Mouse (Mus musculus): Measurements from ENCODE around the gene Art3.

The Art3 gene

GRCm38 (mm10) chr5:92331635-92332338, at the start of gene Art3:
TSS of gene Art3 (plus strand) at chr5:92331827.
- no peak for DNase-seq (ENCODE audit: low spot score in 2 of 2)

DNA sequence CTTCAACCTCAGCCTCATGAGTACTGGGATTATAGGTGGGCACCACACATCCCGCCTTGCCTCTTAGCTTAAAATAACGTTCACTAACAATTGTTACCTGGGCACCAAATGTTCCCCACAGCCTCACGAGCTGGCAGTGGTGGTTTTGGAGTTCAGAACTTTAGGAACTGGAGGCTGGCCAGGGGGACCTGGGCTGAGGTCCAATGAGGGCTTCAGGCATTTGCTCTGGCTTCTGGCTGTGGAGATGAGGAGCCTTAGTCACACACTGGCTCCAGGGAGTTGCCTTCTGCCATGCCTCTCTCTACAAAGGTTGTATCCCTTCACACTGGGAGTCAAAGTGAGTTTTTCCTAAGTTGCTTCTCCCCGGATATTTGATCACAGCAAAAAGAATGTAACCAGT, 49.1 kb upstream of the Art3 start:
- DNase-seq (ENCODE audit: low spot score in 2 of 2) = no peak

DNA sequence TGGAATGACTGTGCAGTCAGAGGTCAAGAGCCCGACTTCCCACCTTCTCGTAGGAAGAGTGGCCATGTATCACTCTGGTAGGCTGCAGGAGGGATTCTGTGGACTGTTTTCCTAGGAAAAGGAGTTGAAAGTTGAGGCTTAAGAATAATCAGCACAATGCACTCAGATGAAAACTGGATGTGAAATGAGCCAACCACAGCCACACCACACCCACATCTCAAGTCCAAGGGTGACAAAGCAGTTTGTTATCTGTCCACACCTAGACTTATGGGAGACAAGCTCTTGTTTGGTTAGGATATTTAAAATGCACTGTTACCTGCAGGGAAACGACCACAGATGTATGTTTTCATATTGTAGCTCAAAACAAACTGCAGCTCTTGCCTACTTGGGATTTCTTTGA, 48.5 kb upstream of the Art3 start:
- DNase-seq (ENCODE audit: low spot score in 2 of 2) = no peak

DNA sequence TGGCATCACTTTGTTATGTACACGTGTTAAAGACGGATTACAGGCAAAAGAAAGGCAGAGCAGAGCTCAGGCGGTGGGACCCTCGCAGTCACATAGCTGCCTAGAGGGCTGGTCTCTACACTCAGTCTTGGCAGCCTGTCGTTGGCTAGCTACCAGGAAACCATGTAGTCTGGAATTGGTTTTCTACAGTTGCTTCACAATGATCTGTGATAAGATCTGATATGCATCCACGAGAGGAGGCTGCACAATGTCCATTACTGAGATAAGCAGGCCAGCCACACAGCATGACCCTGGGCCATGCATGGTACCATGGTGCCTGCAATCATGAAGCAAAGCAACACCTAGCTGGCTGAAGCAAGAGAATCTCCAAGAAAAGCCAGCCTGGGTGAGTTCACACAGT, 43.8 kb upstream of the Art3 start:
- DNase-seq (ENCODE audit: low spot score in 2 of 2) = no peak

DNA sequence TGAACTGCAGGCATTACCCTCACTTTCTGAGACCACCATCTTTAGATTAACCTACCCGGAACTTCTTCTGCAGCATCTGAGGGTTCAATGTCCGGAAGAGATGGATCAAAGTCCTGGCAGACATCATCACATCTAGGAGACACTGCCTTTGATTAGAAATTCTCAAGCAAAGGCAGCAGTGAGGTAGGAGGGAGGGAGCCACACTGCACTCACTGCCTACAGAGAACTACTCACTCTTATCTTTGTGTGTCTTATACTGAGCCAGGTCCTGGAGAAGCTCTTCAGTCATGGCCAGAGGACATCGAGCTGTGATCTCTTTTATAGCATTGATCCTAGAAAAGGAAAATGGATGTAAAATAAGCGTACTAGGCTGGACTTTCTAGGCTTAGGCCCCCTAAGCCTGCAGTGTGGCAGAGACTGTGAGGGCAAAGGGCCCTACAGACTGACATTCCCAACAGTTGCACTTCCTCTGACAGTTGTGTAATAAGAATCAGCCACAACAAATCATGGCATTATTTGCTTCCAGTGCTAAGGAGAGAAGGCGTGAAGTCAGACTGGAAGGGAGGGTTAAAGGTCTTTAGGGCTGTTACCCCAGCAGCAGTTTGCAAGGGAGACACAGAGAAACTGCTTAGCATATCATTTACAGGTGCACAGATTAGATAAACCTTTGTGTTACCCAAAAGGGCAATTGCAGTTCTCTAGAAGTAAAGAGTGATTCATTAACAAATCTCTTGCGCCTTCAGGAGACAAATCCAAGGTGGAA, 39.8 kb upstream of the Art3 start:
- no peak for DNase-seq (ENCODE audit: low spot score in 2 of 2)

- no peak for DNase-seq (ENCODE audit: low spot score in 2 of 2)
Observed at GRCm38 (mm10) chr5:92294525-92294924, 37.1 kb upstream of the Art3 start.

DNA sequence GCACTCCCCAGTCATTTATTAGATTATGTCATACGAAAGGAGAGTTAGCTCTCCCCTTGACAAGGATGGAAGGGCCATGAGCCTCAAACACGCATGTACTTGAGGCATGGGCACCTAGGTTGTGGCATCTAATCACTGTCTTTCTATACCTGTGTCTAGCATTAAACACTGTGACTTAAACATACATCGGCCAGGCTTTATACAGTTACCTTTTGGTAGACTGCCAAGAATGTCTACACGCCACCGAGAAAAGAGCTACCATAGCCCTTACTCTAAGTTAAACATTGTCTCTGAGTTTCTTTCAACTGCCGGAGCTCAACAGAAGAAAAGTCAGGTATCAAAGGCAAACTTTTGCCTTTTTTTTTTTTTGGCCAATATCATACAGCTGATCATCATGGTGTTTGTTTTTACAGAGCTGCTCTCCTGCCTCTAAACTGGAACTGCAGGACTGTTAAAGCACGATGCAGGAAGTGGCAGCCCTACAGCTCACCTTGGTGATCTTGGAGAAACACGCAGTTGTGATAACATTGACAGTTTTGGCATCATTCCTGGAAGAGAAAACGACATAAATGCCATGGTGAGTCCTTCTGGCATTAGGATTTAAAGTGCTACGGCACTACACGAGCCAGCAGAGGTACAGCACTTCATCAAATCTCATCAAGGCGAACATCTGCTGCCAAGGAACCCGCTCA, 29.3 kb upstream of the Art3 start:
- no peak for DNase-seq (ENCODE audit: low spot score in 2 of 2)

- no peak for DNase-seq (ENCODE audit: low spot score in 2 of 2)
Observed at GRCm38 (mm10) chr5:92304291-92304690, 27.3 kb upstream of the Art3 start.

DNA sequence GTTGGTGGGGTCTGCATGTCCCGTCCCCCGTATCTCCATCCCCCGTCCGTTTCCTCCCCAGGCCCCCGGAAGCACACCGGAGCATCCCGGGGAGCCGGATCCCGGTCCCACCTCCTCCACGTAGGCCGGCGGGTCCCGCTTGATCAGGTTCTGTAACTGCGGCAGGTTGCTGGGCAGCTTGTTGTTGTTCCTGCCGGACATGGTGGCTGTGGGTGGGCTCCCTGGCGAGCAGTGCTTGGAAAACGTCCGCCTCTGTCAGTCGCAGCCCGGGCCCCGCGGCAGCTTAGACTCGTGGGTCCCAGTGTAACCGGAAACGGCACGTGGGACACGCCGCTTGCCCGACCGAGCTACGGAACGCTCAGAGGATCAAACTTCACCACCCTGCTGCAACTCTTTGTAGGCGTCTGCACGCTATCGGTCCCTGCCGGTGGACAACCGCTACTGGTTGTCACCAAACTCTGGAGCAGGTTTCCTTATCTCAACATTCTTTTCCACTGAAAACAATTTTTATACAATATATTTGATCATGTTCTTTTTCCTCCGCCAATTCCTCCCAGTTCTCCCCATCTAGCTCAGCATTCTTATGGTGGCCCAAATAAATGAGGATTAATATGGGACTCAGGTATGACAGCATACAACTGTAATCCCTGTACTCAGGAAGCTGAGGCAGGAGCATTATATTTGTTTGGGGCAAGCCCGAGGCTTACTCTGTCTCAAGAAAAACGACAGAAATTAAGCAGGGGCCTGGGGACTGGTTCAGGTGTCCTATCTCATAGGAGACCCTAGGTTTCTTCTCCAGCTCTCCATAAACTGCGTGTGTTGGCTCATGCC, 21.7 kb upstream of the Art3 start, which contains the start of gene Sdad1:
Sdad1 (minus strand) TSS at position 799 of the 831 bp plus-strand sequence.
- peak; percentile 88 to 93 for DNase-seq (ENCODE audit: low spot score in 2 of 2)

- DNase-seq (ENCODE audit: low spot score in 2 of 2) = peak; percentile 82 to 93
Observed at GRCm38 (mm10) chr5:92312046-92312715, 19.4 kb upstream of the Art3 start.

- DNase-seq (ENCODE audit: low spot score in 2 of 2) = no peak
Observed at GRCm38 (mm10) chr5:92313776-92314175, 17.9 kb upstream of the Art3 start.

GRCm38 (mm10) chr5:92318119-92318518, 13.5 kb upstream of the Art3 start:
- DNase-seq (ENCODE audit: low spot score in 2 of 2) = no peak

DNA sequence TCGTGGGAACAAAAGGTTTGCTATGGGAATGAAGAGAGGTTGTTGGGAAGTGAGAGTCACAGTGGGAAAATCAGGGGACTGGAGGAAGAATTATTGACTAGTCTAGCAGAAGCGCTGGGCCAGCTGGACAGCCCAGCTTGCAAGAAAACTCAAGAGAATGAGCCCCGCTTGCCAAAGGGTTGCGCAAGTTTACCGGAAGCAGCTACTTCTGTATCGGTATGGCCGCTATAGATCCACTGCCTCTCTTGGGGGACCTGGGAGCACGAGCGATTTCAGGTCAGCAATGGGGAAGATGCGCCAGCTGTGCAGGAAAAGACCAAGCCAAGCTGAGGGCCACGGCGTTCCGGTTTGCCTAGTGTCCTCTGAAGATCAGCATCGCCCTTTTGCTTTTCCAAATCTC, 13.0 kb upstream of the Art3 start:
- DNase-seq (ENCODE audit: low spot score in 2 of 2) = peak; percentile 22 to 65

DNA sequence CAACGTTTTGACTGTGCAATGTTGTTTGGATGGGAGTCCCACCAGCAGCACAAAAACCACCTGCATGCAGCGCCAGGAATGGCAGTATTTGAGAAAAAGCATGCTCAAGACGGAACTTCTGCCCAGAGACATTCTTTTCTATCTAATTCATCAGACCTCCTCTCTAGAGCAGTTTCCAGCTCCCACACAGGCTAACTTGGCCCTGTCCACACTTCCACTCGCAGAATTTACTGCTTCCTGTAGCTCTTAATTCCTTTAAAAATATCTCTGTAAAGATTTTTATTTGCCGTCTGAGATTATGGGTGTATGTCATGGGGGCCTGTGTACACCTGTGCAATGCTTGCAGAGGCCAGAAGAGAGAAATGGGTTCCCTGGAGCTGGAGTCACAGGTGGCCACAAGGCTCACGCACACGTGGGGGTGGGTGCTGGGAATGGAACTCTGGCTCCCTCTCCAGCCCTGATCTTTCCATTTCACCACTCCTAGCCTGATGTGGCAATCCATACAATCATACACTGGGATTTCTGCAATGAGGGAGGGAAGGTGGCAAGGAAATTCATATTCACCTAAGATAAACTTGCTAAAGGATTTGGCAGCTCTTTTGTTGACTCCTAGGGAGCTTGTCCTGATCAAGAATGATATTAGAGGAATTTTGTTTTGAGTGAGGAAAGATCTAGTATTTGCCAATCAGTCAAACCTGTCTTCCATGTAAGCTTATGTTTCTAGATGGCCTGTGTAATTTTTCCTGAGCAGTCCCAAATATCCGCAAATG, 9.8 kb upstream of the Art3 start:
- no peak for DNase-seq (ENCODE audit: low spot score in 2 of 2)

GRCm38 (mm10) chr5:92322612-92323011, 9.0 kb upstream of the Art3 start:
- DNase-seq (ENCODE audit: low spot score in 2 of 2) = no peak

- no peak for DNase-seq (ENCODE audit: low spot score in 2 of 2)
Observed at GRCm38 (mm10) chr5:92323264-92323663, 8.4 kb upstream of the Art3 start.

- DNase-seq (ENCODE audit: low spot score in 2 of 2) = no peak
Observed at GRCm38 (mm10) chr5:92327367-92327766, 4.3 kb upstream of the Art3 start.

DNA sequence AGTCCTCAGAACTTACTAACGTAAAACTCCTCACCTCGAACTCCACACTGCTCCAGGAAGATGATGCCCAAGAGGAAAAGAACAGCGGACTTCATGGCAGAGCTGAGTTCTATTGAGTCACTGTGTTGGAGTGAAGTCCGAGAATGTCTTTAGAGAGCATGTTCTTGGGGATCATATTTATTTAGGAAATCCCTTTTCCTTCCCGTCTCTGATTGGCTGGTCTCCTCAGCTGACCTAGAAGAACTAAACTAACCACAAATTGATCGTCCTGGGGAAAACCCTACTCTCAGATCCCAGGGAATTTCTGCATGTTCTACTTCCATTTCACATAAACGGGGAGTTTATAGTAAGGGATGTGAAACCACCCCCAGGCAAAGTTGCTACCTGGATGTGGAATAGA, 3.7 kb upstream of the Art3 start, which contains the start of gene Cxcl9:
Cxcl9 (minus strand) TSS at position 151 of the 400 bp plus-strand sequence.
- no peak for DNase-seq (ENCODE audit: low spot score in 2 of 2)

DNA sequence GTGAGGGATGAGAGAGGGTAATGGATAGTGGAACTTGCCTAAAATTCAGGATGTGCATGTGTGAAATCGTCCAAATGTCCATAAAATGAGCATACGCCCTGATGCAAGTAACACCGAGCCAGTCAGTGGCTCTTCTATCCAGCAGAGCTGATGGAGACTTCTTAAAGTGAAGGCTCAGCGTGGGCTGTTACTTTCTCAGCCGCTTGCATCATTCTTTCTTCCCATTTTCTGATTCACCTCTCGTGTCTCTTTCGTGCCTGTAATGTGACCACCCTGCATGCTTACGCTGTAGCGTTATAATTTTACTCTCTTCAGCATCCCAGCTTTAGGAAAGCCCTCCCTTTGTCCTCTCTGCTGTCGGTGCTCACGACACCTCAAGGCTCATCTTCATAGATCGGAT, 505 bp upstream of the Art3 start:
- no peak for DNase-seq (ENCODE audit: low spot score in 2 of 2)

GRCm38 (mm10) chr5:92332359-92332840, 773 bp downstream of the Art3 start:
- no peak for DNase-seq (ENCODE audit: low spot score in 2 of 2)

Data from spleen, postnatal 4 days (tissue).